Mouse (Mus musculus) natural killer cell, adult 2 months (primary cell): ENCODE results near the gene Nlrp9c.
"Not testable (repeated sequence)": the region's sequence is repeated elsewhere in the genome, so short reads cannot be mapped to it uniquely, and the experiment has no call there.

Experiments used
- DNase-seq, 2 experiments: peaks; one replicate each; pipeline ENCODE4 v3.0.0; 2022; ENCODE audit warnings: low spot score in 2 of 2

Gene Nlrp9c

GRCm38 (mm10) chr7:26403600-26403999 is at the start of gene Nlrp9c:
Gene Nlrp9c, minus strand, starts transcription at chr7:26403700.
- not testable (repeated sequence) for DNase-seq

DNA sequence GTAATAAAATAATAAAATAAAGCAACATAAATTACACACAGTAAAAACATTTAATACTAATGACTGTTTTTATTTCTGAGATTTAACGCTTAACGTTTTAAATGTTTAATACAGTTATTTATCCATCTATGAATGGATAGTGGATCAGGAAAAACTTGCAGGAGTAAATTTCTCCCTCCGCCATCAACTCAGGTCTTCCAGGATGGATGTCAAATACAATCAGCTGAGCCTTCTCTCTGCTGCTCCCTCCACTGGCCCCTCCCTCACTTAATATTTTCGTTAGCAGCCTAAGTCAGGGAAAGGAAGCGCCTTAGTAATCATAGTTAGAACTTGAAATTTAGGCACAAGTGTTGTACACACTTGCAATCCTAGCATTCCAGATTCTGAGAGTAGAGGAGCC is 31.3 kb upstream of the Nlrp9c start, which contains the start of gene Nlrp4a:
TSS of gene Nlrp4a (plus strand) at position 301 of the 400 bp plus-strand sequence.
- DNase-seq, result no peak

GRCm38 (mm10) chr7:26391811-26392210 is 11.7 kb downstream of the Nlrp9c start:
- not testable (repeated sequence) for DNase-seq

GRCm38 (mm10) chr7:26391137-26391536 is 12.4 kb downstream of the Nlrp9c start:
- DNase-seq, result not testable (repeated sequence)

GRCm38 (mm10) chr7:26386691-26387090 is 16.8 kb downstream of the Nlrp9c start:
- not testable (repeated sequence) for DNase-seq

DNA sequence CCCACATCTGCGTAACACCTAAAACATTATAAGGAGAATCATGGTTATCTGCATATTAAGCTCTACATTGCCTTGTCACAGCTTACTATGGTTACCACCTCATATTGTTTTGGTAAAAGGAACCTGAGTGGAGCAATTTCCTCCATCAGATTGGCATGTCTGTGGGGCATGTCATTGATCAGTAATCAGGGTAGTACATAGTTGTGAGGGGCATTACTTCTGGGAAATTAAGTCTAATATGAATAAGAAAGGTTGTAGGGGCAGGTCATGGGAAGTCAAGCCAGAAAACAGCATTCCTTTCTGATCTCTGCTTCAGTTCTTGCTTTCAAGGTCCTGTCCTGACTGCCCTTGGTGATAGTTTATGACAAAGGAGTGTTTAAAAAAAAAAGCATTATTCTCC is 22.7 kb downstream of the Nlrp9c start:
- DNase-seq, result no peak

DNA sequence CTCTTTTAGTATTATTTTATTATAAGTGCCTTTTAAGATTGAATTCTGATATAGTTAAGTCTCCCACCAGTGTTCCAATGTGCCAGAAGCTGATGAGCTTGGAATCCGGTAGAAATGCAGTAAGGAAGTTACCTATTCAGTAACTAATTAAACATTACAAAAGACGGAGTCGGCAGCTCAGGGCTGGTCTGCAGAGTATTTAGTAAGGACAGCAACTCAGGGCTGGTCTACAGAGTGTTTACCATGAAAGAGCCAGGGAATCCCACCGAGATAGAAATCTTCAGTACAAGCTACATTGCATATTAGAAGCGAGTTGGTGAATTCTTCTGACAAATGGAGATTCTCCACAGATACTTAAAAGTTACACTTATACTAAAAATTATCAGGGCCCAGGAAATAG is 30.3 kb downstream of the Nlrp9c start:
- not testable (repeated sequence) for DNase-seq

DNA sequence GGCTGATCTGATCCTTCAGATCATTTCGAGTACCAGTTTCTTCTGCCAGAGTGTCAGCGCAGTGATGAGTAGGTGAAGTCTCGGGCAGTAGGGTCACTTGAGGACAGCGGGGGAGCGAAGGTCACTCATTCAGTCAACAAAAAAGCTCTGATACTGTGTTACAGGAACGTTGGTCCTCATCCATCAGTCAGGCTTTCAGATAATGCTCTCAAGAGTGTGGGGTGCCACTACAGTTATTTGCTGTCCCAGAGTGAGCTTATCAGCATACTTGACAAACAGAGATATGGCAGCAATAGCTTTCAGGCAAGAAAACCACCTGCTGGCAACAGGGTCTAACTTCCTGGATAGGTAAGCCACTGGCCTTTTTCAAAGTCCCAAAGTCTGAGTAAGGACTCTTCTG is 46.8 kb downstream of the Nlrp9c start:
- DNase-seq, result not testable (repeated sequence)

DNA sequence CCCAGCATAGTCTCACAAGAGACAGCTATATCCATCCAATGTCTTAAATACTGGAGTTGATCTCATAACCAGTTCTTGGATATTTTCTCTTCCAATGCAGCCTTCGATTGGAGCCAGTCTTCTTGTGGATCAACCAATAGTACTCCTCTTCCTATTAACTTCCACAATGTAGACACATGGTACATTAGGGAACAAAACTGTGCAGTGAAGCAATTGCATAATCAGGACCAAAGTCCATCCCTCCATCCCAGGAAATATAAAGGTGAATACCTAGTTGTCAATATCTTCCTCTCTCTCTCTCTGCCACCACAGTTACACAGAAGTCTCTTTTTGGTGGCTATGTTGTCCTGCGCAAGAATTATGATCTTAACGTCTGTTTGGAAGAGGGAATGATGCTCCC is 51.2 kb downstream of the Nlrp9c start:
- DNase-seq, result not testable (repeated sequence)

DNA sequence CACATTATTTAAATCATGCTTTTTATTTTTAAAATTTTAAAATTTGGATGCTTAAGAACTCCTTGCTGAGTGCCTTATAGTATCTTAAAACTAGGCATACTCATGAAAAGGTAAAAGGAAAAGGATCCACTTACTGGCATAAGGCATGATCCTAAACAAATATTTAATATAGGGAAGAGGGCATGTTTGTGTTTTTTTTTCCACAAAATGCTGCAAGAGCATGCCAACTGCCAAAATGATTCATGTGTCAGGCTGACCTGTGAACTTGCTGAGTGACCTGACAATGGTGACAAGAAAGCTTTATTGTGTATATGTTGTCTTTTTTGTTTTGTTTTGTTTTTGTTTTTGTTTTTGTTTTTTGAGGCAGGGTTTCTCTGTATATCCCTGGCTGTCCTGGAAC is 53.3 kb downstream of the Nlrp9c start:
- not testable (repeated sequence) for DNase-seq

DNA sequence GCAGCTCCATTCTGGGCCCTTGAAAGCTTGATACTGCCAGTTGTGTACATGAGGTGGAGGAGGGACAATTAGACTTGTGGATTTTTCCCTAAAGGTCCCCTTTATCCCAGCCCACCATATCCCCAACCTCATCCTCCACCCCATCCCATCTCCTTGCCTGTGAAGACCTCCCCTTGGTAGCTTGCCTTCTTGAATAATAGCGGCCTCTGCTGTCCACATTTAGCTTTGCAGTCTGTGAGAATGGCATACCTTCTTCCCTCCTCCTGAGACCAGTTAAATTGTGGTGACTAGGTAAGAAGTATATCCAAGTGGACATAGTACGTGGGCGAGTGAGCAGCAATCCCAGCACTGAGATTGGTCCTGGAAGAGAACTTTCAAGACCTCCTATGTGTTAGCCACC is 83.1 kb downstream of the Nlrp9c start:
- DNase-seq, result not testable (repeated sequence)

- not testable (repeated sequence) for DNase-seq
Observed at GRCm38 (mm10) chr7:26315809-26316208, 87.7 kb downstream of the Nlrp9c start.

DNA sequence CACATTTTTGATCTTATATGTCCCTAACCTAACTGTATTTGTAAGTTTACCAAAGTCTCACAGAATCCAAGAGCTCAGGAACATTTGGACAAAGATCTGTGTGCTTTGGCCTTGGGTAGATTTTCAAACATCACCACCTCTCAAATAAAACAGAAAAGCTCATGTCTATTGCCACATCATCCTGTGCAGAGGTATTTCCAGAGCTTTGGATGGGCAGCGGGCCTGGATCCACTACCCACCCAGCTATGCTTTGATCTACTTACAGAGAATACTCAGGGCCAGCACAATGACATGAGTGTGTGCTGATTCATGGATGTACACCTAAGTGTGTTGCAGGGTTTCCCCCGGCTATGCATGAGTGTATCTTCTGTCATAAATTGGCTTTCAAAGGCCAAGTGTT is 88.3 kb downstream of the Nlrp9c start:
- DNase-seq, result not testable (repeated sequence)

DNA sequence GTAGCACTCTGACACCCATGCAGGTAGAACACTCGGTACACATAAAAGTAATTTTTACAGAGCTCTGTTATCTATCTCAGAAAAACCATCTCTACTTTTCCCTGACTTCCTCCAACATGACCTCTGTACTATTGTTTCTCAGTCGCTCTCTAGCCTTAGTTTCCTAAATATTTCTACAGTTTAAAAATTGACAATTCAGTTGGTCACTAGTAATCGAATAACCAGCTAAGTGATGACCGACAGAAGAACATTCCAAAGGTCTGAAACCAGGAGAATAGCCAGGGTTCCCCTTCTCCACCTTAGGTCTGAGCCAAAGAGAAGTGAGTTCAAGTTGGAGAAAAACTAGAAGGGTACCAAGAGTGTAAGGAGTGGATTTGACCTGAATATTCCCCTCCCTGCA is 91.7 kb downstream of the Nlrp9c start:
- not testable (repeated sequence) for DNase-seq

DNA sequence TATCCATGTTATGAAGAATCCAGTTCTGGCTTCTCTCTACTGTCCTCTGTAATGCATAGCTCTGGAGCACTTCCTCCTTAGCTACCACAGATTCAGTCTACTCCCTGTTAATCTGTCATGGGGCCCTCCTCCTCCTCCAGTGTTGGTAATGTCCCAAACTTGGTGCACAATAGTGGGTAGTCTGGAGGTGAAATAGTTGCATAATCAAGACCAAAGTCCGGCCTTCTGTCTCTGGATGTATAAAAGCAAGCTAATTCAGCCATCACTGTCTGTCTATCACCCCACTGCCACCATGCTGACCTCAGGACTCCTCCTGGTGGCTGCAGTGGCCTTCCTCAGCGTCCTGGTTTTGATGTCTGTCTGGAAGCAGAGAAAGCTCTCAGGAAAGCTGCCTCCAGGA is 96.6 kb downstream of the Nlrp9c start, which contains the start of gene Cyp2a4:
TSS of gene Cyp2a4 (plus strand) at position 244 of the 400 bp plus-strand sequence.
- DNase-seq, result not testable (repeated sequence)

DNA sequence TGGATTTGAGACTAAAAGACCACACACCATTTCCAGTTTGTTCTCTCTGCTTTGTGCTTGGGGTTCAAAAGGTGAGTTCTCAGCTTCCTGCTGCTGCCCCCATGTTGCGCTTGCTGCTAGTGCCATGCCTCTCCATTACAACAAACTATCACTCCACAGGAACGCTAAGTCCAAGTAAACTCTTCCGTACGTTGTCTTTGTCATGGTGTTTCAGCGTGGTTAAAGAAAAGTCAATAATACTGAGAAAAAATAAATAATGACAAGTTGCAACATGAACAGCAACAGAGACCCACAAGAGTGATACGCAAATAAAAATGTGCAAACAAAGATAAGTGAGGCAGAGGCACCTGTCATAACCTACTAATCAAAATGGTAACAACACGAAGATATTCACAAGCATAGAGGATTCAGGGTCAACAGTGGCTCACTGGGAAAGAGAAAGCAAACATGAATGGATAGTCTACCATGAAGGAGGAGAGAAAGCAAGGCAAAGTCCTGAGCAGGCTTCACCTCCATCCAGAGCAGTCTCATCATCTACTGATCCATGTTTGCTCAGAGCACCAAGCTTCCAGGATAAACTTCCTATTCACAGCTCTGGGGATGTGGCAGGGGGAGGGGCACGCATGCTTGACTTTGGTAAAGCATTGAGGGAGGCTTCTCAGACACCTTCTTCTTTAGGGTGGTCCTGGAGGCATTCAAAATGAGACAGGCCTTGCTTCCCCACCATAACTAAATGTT is 99.9 kb downstream of the Nlrp9c start:
- DNase-seq, result not testable (repeated sequence)
